Mouse (Mus musculus): ENCODE data around the gene Thbs3. TPM values are rescaled to one million over a fixed set of nuclear protein-coding genes. Genes with fewer than 3 reads are reported as not detected.

Thbs3 gene
- polyA plus RNA-seq, 1 experiment from 2014 or later, result 38.8 TPM

- peaks cover 29% of the 10 kb centered on the region for H3K4me1 ChIP-seq (ENCODE audit: control insufficient read depth, insufficient read depth, low read length)
- H3K9me3 ChIP-seq (replicated peaks; ENCODE audit: control insufficient read depth, low read length), result no peaks in the 10 kb centered on the region
- no peak overlapping the region for H3K9ac ChIP-seq (ENCODE audit: low read length)
- H3K36me3 ChIP-seq (ENCODE audit: control insufficient read depth, insufficient read depth, low read length), result peaks cover 3% of the 10 kb centered on the region; the same call in 1 of the 2 replicates
- peak; percentile 5; the same call in 1 of the 2 replicates for ATAC-seq (ENCODE audit: insufficient read depth, low FRiP score)
- H3K27me3 ChIP-seq (ENCODE audit: control insufficient read depth, insufficient read depth, low read length), result no peaks in the 10 kb centered on the region
- H3K27ac ChIP-seq (ENCODE audit: low read length), result no peak overlapping the region
- no peak overlapping the region for H3K4me2 ChIP-seq (ENCODE audit: low read depth, low read length)
- WGBS, result 16% methylated on average over 7 of the region's 7 CpGs
- no peak overlapping the region for H3K4me3 ChIP-seq (replicated peaks; ENCODE audit: low read length)
Observed at GRCm38 (mm10) chr3:89250435-89251040, 35.6 kb downstream of the Thbs3 start.

- 6% methylated on average over 17 of the region's 17 CpGs for WGBS
- Histone ChIP-seq H3K4me3 (replicated peaks; ENCODE audit: low read length) (no peak overlapping the region), H3K27me3 (ENCODE audit: control insufficient read depth, insufficient read depth, low read length) (no peaks in the 10 kb centered on the region), H3K9me3 (replicated peaks; ENCODE audit: control insufficient read depth, low read length) (no peaks in the 10 kb centered on the region), H3K4me1 (ENCODE audit: control insufficient read depth, insufficient read depth, low read length) (peaks cover 27% of the 10 kb centered on the region), H3K36me3 (ENCODE audit: control insufficient read depth, insufficient read depth, low read length) (peaks cover 3% of the 10 kb centered on the region; the same call in 1 of the 2 replicates), H3K27ac (ENCODE audit: low read length) (0 out of 2 replicates have a peak overlapping the region, but pooled peaks have one; percentile 38), H3K9ac (ENCODE audit: low read length) (peak overlapping the region; percentile 38; the same call in 1 of the 2 replicates), H3K4me2 (ENCODE audit: low read depth, low read length) (peak overlapping the region; percentile 8; the same call in 1 of the 2 replicates)
- peak; percentile 33; the same call in 1 of the 2 replicates for ATAC-seq (ENCODE audit: insufficient read depth, low FRiP score)
Observed at GRCm38 (mm10) chr3:89251365-89251895, 36.5 kb downstream of the Thbs3 start.

GRCm38 (mm10) chr3:89254994-89255393 lies 40.0 kb downstream of the Thbs3 start:
- 83% methylated on average over 5 of the region's 5 CpGs for WGBS
- H3K4me2 ChIP-seq (ENCODE audit: low read depth, low read length), result no peak overlapping the region
- peaks cover 21% of the 10 kb centered on the region for H3K4me1 ChIP-seq (ENCODE audit: control insufficient read depth, insufficient read depth, low read length)
- no peak overlapping the region for H3K27ac ChIP-seq (ENCODE audit: low read length)
- H3K9me3 ChIP-seq (replicated peaks; ENCODE audit: control insufficient read depth, low read length), result no peaks in the 10 kb centered on the region
- H3K36me3 ChIP-seq (ENCODE audit: control insufficient read depth, insufficient read depth, low read length), result no peaks in the 10 kb centered on the region
- H3K9ac ChIP-seq (ENCODE audit: low read length), result no peak overlapping the region
- no peaks in the 10 kb centered on the region for H3K27me3 ChIP-seq (ENCODE audit: control insufficient read depth, insufficient read depth, low read length)
- no peak for ATAC-seq (ENCODE audit: insufficient read depth, low FRiP score)
- no peak overlapping the region for H3K4me3 ChIP-seq (replicated peaks; ENCODE audit: low read length)

GRCm38 (mm10) chr3:89256177-89256576 lies 41.2 kb downstream of the Thbs3 start:
- H3K36me3 ChIP-seq (ENCODE audit: control insufficient read depth, insufficient read depth, low read length), result no peaks in the 10 kb centered on the region
- no peak overlapping the region for H3K9ac ChIP-seq (ENCODE audit: low read length)
- H3K4me2 ChIP-seq (ENCODE audit: low read depth, low read length), result no peak overlapping the region
- peaks cover 12% of the 10 kb centered on the region for H3K4me1 ChIP-seq (ENCODE audit: control insufficient read depth, insufficient read depth, low read length)
- no peaks in the 10 kb centered on the region for H3K9me3 ChIP-seq (replicated peaks; ENCODE audit: control insufficient read depth, low read length)
- H3K27me3 ChIP-seq (ENCODE audit: control insufficient read depth, insufficient read depth, low read length), result no peaks in the 10 kb centered on the region
- H3K27ac ChIP-seq (ENCODE audit: low read length), result no peak overlapping the region; the same call in 1 of the 2 replicates
- H3K4me3 ChIP-seq (replicated peaks; ENCODE audit: low read length), result no peak overlapping the region
- ATAC-seq (ENCODE audit: insufficient read depth, low FRiP score), result no peak
- WGBS, result 83% methylated on average over 5 of the region's 5 CpGs

GRCm38 (mm10) chr3:89259076-89259475 lies 44.1 kb downstream of the Thbs3 start, which contains the start of gene Dpm3:
Dpm3 (plus strand) TSS chr3:89259358.
- no peaks in the 10 kb centered on the region for H3K4me1 ChIP-seq (ENCODE audit: control insufficient read depth, insufficient read depth, low read length)
- H3K4me2 ChIP-seq (ENCODE audit: low read depth, low read length), result no peak within 1 kb of the TSS
- H3K36me3 ChIP-seq (ENCODE audit: control insufficient read depth, insufficient read depth, low read length), result no peaks in the 10 kb centered on the region
- 40% methylated on average over 7 of the region's 7 CpGs for WGBS
- H3K9me3 ChIP-seq (replicated peaks; ENCODE audit: control insufficient read depth, low read length), result no peaks in the 10 kb centered on the region
- no peak within 1 kb of the TSS for H3K9ac ChIP-seq (ENCODE audit: low read length)
- no peaks in the 10 kb centered on the region for H3K27me3 ChIP-seq (ENCODE audit: control insufficient read depth, insufficient read depth, low read length)
- ATAC-seq (ENCODE audit: insufficient read depth, low FRiP score), result no peak
- H3K27ac ChIP-seq (ENCODE audit: low read length), result no peak within 1 kb of the TSS
- no peak within 1 kb of the TSS for H3K4me3 ChIP-seq (replicated peaks; ENCODE audit: low read length)

- Histone ChIP-seq H3K4me3 (replicated peaks; ENCODE audit: low read length) (no peak overlapping the region), H3K9me3 (replicated peaks; ENCODE audit: control insufficient read depth, low read length) (no peaks in the 10 kb centered on the region)
- ATAC-seq (ENCODE audit: insufficient read depth, low FRiP score), result no peak
Observed at GRCm38 (mm10) chr3:89260211-89260610, 45.2 kb downstream of the Thbs3 start.

GRCm38 (mm10) chr3:89262417-89262816 lies 47.4 kb downstream of the Thbs3 start:
- Histone ChIP-seq H3K27ac (ENCODE audit: low read length) (no peak overlapping the region), H3K4me3 (replicated peaks; ENCODE audit: low read length) (no peak overlapping the region), H3K4me1 (ENCODE audit: control insufficient read depth, insufficient read depth, low read length) (peaks cover 6% of the 10 kb centered on the region), H3K36me3 (ENCODE audit: control insufficient read depth, insufficient read depth, low read length) (no peaks in the 10 kb centered on the region), H3K4me2 (ENCODE audit: low read depth, low read length) (no peak overlapping the region), H3K27me3 (ENCODE audit: control insufficient read depth, insufficient read depth, low read length) (no peaks in the 10 kb centered on the region), H3K9me3 (replicated peaks; ENCODE audit: control insufficient read depth, low read length) (no peaks in the 10 kb centered on the region), H3K9ac (ENCODE audit: low read length) (no peak overlapping the region)
- WGBS, result 61% methylated on average over 10 of the region's 10 CpGs
- ATAC-seq (ENCODE audit: insufficient read depth, low FRiP score), result no peak

More at GRCm38 (mm10) chr3:89260211-89260610, 45.2 kb downstream of the Thbs3 start:
- Histone ChIP-seq H3K9ac (ENCODE audit: low read length) (no peak overlapping the region), H3K4me2 (ENCODE audit: low read depth, low read length) (no peak overlapping the region), H3K27me3 (ENCODE audit: control insufficient read depth, insufficient read depth, low read length) (no peaks in the 10 kb centered on the region), H3K27ac (ENCODE audit: low read length) (no peak overlapping the region), H3K4me1 (ENCODE audit: control insufficient read depth, insufficient read depth, low read length) (no peaks in the 10 kb centered on the region), H3K36me3 (ENCODE audit: control insufficient read depth, insufficient read depth, low read length) (no peaks in the 10 kb centered on the region)
- WGBS, result 38% methylated on average over 3 of the region's 3 CpGs

GRCm38 (mm10) chr3:89266439-89266893 lies 51.5 kb downstream of the Thbs3 start:
- peak overlapping the region; percentile 83 for H3K4me3 ChIP-seq (replicated peaks; ENCODE audit: low read length)

GRCm38 (mm10) chr3:89268916-89269315 lies 53.9 kb downstream of the Thbs3 start:
- no peak for ATAC-seq (ENCODE audit: insufficient read depth, low FRiP score)
- H3K9ac ChIP-seq (ENCODE audit: low read length), result peak overlapping the region; percentile 85; the same call in 1 of the 2 replicates
- peaks cover 33% of the 10 kb centered on the region for H3K4me1 ChIP-seq (ENCODE audit: control insufficient read depth, insufficient read depth, low read length)
- peak overlapping the region; percentile 87 for H3K4me2 ChIP-seq (ENCODE audit: low read depth, low read length)
- WGBS, result 66% methylated on average over 8 of the region's 8 CpGs
- H3K9me3 ChIP-seq (replicated peaks; ENCODE audit: control insufficient read depth, low read length), result no peaks in the 10 kb centered on the region
- no peak overlapping the region for H3K27ac ChIP-seq (ENCODE audit: low read length)
- no peak overlapping the region for H3K4me3 ChIP-seq (replicated peaks; ENCODE audit: low read length)
- 0 out of 2 replicates have a peak, but pooled peaks cover 6% of the 10 kb centered on the region for H3K36me3 ChIP-seq (ENCODE audit: control insufficient read depth, insufficient read depth, low read length)
- H3K27me3 ChIP-seq (ENCODE audit: control insufficient read depth, insufficient read depth, low read length), result no peaks in the 10 kb centered on the region

More at GRCm38 (mm10) chr3:89266439-89266893, 51.5 kb downstream of the Thbs3 start:
- no peaks in the 10 kb centered on the region for H3K27me3 ChIP-seq (ENCODE audit: control insufficient read depth, insufficient read depth, low read length)
- WGBS, result under 1% methylated on average over 20 of the region's 20 CpGs
- H3K4me2 ChIP-seq (ENCODE audit: low read depth, low read length), result peak overlapping the region; percentile 73
- H3K36me3 ChIP-seq (ENCODE audit: control insufficient read depth, insufficient read depth, low read length), result no peaks in the 10 kb centered on the region
- peak; percentile 84 for ATAC-seq (ENCODE audit: insufficient read depth, low FRiP score)
- peak overlapping the region; percentile 97 for H3K9ac ChIP-seq (ENCODE audit: low read length)
- peaks cover 33% of the 10 kb centered on the region for H3K4me1 ChIP-seq (ENCODE audit: control insufficient read depth, insufficient read depth, low read length)
- peak overlapping the region; percentile 80 for H3K27ac ChIP-seq (ENCODE audit: low read length)
- no peaks in the 10 kb centered on the region for H3K9me3 ChIP-seq (replicated peaks; ENCODE audit: control insufficient read depth, low read length)
